Mouse (Mus musculus) hindbrain, embryonic 16.5 days (tissue): ENCODE measurements around the gene Atf3. TPM values are rescaled to one million over a fixed set of nuclear protein-coding genes. Genes with fewer than 3 reads are reported as not detected.
A peak's percentile ranks its signal among the peaks of the same experiment; 100 is the strongest.

Source experiments
- ATAC-seq: fragments of 200-750 bp; cut with Nextera tagmentation; 2 replicates; pipeline ENCODE4 v1.8.0; 2017; ENCODE audit warnings: moderate TSS enrichment, moderate library complexity
- H3K27ac ChIP-seq: fragments of 300-500 bp; sonication (generic); 2 replicates; pipeline ENCODE4 v1.5.1; 2014; ENCODE audit warnings: low read depth, mild to moderate bottlenecking, control low read depth, low read length, moderate library complexity
- H3K27me3 ChIP-seq: fragments of 300-500 bp; sonication (generic); replicated peaks from 2 replicates; pipeline ENCODE4 v1.6.1; 2014; ENCODE audit warnings: low read length; ENCODE audit not compliant: control insufficient read depth, insufficient read depth
- H3K36me3 ChIP-seq: fragments of 300-500 bp; sonication (generic); 2 replicates; pipeline ENCODE4 v1.6.1; 2014; ENCODE audit warnings: mild to moderate bottlenecking, low read length, moderate library complexity, mixed read lengths; ENCODE audit not compliant: control insufficient read depth, insufficient read depth
- H3K4me1 ChIP-seq: fragments of 300-500 bp; sonication (generic); 2 replicates; pipeline ENCODE4 v1.6.1; 2014; ENCODE audit warnings: low read depth, low read length; ENCODE audit not compliant: control insufficient read depth, insufficient read depth
- H3K4me2 ChIP-seq: fragments of 300-500 bp; sonication (generic); 2 replicates; pipeline ENCODE4 v1.6.1; 2014; ENCODE audit warnings: mild to moderate bottlenecking, low read length, control low read depth, moderate library complexity
- H3K4me3 ChIP-seq: fragments of 300-500 bp; sonication (generic); 2 replicates; pipeline ENCODE4 v1.5.1; 2014; ENCODE audit warnings: mild to moderate bottlenecking, low read length, control low read depth, moderate library complexity
- H3K9ac ChIP-seq: fragments of 300-500 bp; sonication (generic); 2 replicates; pipeline ENCODE4 v1.6.1; 2014; ENCODE audit warnings: low read depth, mild to moderate bottlenecking, control low read depth, low read length, moderate library complexity
- H3K9me3 ChIP-seq: fragments of 300-500 bp; sonication (generic); 2 replicates; pipeline ENCODE4 v1.6.1; 2014; ENCODE audit warnings: mild to moderate bottlenecking, low read length, moderate library complexity; ENCODE audit not compliant: control insufficient read depth
- WGBS: fragments of 180-500 bp; shearing (Covaris S2); extraction: QIAGEN DNeasy Blood & Tissue Kit; methylation state at CpG from one replicate; pipeline ENCODE4 v1.1.7; 2014; 5-methylcytosine and 5-hydroxymethylcytosine counted together
- polyA plus RNA-seq: library from polyadenylated mRNA; unstranded; fragments of >200 nt; fragmentation: Nextera tagmentation; extraction: Ambion mirVana; gene quantifications from 2 replicates; pipeline ENCODE4 v1.2.1, GENCODE M21; 2015

Atf3 gene
- polyA plus RNA-seq, 1 experiment from 2014 or later: 1.7 TPM

DNA sequence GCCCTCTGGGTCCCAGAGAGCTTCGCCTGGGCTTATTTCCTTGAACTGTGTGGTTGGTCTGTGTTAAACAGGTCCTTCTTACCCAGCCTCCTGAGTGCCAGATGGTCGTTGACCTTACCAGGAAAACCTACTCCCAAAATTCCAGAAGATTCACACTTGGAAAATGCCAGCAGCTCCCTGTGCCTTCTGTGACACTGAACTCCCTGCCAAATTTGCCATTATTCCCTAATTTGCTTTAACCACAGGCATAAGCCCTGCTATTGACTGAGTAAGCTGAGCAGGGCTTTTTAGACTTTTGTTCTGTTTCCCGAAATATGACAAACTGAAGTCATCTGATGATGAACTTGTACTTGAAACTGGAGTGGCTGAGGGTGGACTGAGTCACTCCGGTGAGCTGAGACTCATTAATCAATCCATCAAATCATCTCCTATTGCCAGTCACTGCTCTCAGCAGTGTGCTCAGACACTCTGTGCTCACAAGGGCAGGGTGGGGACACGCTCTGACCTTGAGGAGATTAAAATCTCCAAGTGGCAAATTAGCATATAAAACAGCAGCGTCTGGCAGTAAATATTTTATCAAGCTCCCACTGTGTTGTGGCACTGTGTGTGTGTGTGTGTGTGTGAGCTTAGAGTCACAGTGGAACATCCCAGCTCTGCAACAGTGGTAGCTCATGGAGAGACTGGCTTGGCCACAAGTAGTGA, 28.0 kb downstream of the Atf3 start:
- WGBS: 43% methylated on average over 6 of the region's 6 CpGs

DNA sequence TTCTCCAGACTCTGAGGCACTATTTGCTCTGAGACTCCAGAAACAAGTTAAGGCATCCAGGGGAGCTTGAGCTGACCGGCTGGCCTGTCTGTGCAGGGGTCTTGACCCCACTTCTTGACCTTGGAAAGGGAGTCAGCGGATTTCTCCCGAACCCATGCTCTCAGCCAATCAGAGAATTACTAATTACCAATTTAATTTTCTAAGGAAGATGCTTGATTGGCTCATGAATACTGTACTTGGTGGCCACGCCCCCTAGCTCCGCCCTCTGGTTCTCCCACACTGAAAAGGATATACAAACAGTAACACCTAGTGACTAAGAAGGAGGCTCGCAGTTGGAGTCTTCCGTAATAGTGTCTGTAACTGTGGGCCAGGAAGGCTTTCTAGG, 31.5 kb downstream of the Atf3 start:
- no peak overlapping the region for H3K4me2 ChIP-seq
- peaks cover 39% of the 10 kb centered on the region for H3K27me3 ChIP-seq
- WGBS: 3% methylated on average over 7 of the region's 7 CpGs
- H3K27ac ChIP-seq: no peak overlapping the region
- H3K36me3 ChIP-seq: no peaks in the 10 kb centered on the region
- peaks cover 29% of the 10 kb centered on the region for H3K4me1 ChIP-seq
- no peak for ATAC-seq
- no peaks in the 10 kb centered on the region for H3K9me3 ChIP-seq
- no peak overlapping the region for H3K4me3 ChIP-seq
- no peak overlapping the region for H3K9ac ChIP-seq

More for the DNA sequence above, 28.0 kb downstream of the Atf3 start:
- H3K27ac ChIP-seq: no peak overlapping the region
- H3K4me3 ChIP-seq: no peak overlapping the region
- H3K9ac ChIP-seq: no peak overlapping the region
- no peaks in the 10 kb centered on the region for H3K36me3 ChIP-seq
- peaks cover 32% of the 10 kb centered on the region for H3K27me3 ChIP-seq
- no peak for ATAC-seq
- peaks cover 10% of the 10 kb centered on the region for H3K4me1 ChIP-seq
- H3K4me2 ChIP-seq: no peak overlapping the region
- no peaks in the 10 kb centered on the region for H3K9me3 ChIP-seq

DNA sequence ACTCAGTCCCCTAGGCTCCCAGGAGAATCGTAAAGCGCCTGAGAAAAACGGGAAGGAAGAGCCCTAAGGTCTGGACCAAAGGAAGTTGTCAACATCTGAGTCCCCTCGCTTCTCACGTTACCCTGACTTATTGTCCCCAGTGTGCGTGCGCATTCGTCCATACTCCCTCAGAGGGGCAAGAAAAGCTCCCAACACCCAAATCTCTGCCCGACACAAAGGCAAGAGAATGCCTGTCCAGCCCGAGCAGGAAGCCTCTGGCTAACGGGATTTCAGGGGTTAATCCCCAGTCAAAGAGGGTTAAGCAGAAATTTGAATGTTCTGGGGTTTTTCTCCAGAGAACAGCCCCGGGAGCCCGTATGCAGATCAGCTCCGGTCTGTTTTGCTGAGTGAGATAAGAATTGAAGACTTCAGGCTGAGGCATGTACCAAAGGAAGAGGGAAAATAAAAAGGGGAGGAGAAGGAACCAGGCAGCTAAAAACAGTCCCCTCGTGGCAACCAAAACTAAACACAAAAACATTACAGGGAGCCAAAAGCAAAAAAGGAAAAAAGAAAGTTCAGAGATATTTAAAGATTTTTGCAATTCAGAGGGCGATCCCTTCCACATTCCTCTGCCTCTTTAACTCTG, 32.0 kb downstream of the Atf3 start:
- Histone ChIP-seq H3K27me3 (peaks cover 44% of the 10 kb centered on the region), H3K36me3 (no peaks in the 10 kb centered on the region), H3K9ac (no peak overlapping the region; the same call in 1 of the 2 replicates), H3K27ac (no peak overlapping the region), H3K4me1 (peaks cover 29% of the 10 kb centered on the region), H3K4me3 (peak overlapping the region; percentile 55), H3K4me2 (peak overlapping the region; percentile 100), H3K9me3 (no peaks in the 10 kb centered on the region)
- ATAC-seq: no peak
- WGBS: under 1% methylated on average over 16 of the region's 16 CpGs

DNA sequence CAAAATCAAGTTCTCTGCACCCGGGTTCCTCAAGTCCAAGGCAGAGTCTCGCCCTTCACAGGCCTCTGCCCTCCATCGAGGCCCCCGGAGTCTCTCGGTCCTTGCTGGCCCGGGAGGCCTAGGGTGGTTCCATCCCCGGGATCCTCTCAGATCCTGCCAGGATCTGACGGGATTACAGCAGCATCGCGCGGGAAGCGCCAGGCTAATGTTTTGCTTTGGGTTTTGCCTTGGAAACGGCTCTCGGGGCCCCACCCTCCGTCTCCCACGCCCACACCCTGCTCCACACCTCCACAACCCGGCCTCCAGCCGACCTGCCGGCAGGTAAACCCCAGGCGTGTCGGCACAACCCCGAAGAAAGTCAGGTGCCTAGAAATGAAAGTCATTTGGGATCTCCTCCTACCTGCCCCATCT, 33.0 kb downstream of the Atf3 start:
- no peaks in the 10 kb centered on the region for H3K9me3 ChIP-seq
- H3K27ac ChIP-seq: no peak overlapping the region
- peak overlapping the region; percentile 55 for H3K4me3 ChIP-seq
- peak overlapping the region; percentile 100 for H3K4me2 ChIP-seq
- under 1% methylated on average over 22 of the region's 22 CpGs for WGBS
- no peak for ATAC-seq
- H3K36me3 ChIP-seq: no peaks in the 10 kb centered on the region
- H3K27me3 ChIP-seq: peaks cover 54% of the 10 kb centered on the region
- no peak overlapping the region for H3K9ac ChIP-seq
- peaks cover 29% of the 10 kb centered on the region for H3K4me1 ChIP-seq

DNA sequence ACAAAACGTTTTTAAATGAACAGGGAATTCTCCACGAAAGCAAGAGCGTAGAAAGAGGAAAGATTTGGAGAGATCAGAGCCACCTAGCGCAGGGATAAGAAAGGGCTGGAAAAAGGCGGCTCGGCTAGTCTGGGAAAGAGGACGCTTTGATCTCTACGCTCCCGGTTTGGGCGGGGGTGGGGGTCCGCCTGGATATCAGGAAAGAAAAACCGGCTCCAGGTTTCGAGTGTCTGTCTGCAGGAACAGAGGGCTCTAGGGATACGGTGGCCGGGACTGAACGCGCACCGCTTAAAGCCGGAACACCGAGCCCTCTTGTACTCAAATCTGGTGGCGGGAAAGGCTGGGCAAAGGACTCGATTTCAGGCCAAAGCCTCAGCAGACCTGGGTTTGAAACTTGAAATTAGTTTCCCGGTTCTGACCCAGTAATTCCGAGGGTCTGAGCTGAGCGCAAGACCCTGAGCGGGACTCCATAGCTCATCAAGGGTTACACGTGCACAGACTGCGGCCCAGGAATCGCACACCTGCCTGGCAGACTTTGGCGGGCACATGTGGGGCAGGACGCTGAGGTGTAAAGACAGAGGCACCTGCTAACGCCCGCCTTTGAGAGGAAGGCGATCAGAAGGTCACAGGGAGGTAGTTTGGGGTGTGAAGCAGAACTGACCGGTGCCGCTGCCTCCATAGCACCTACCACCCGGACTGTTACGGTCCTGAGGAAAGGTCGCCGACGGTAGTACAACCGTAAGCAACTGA, 33.6 kb downstream of the Atf3 start:
- H3K4me2 ChIP-seq: peak overlapping the region; percentile 100
- H3K4me1 ChIP-seq: peaks cover 29% of the 10 kb centered on the region
- H3K36me3 ChIP-seq: no peaks in the 10 kb centered on the region
- no peak overlapping the region for H3K27ac ChIP-seq
- WGBS: 2% methylated on average over 42 of the region's 42 CpGs
- ATAC-seq: peak; percentile 34; the same call in 1 of the 2 replicates
- H3K9ac ChIP-seq: peak overlapping the region; percentile 52
- H3K9me3 ChIP-seq: no peaks in the 10 kb centered on the region
- peak overlapping the region; percentile 55 for H3K4me3 ChIP-seq
- H3K27me3 ChIP-seq: peaks cover 54% of the 10 kb centered on the region

DNA sequence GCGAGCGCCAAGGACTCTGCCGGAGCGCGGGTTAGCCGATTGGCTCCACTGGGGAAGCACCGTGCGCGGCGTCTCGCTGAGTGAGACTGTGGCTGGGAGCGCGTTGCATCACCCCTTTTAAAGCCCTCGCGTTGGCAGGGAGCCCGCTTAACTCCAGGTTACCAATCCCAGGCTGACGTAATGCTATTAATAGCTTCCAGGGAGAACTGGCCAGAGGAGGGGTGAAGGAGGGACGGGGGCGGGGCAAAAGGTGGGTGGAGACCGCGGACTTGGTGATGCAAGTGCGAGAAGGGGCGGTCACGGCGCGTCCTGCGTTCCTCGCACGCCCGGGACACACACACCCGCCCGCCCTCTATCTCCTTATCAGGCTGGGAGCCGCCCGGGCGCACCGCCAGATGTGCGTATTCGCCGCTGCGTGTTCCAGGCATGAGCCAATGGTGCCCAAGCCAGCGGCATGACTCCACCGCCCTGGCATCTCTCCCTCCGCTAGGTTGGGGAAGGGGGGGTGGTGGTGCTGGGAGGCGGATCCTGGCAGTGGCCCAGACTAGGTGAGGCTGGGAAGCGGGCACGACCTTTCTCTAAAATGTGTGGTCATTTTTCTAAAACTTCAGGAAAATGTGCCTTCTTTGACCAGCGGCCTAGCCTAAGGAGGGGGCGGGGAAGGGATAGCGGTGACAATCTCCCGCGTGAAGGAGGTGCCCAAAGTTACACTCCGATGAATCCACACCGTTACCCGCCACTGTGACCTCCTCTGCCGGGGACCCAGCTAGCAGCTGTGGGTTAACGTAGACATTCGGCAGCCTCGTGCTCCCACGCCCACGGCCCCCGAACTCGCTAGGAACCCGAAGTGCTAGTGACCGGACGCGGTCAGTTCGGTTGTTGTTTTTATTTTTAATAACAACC, 34.4 kb downstream of the Atf3 start:
- Histone ChIP-seq H3K9me3 (no peaks in the 10 kb centered on the region), H3K27me3 (peaks cover 52% of the 10 kb centered on the region), H3K36me3 (no peaks in the 10 kb centered on the region), H3K9ac (peak overlapping the region; percentile 52), H3K4me3 (peak overlapping the region; percentile 55), H3K27ac (no peak overlapping the region), H3K4me1 (peaks cover 31% of the 10 kb centered on the region), H3K4me2 (peak overlapping the region; percentile 100)
- ATAC-seq: peak; percentile 83
- under 1% methylated on average over 66 of the region's 67 CpGs for WGBS

DNA sequence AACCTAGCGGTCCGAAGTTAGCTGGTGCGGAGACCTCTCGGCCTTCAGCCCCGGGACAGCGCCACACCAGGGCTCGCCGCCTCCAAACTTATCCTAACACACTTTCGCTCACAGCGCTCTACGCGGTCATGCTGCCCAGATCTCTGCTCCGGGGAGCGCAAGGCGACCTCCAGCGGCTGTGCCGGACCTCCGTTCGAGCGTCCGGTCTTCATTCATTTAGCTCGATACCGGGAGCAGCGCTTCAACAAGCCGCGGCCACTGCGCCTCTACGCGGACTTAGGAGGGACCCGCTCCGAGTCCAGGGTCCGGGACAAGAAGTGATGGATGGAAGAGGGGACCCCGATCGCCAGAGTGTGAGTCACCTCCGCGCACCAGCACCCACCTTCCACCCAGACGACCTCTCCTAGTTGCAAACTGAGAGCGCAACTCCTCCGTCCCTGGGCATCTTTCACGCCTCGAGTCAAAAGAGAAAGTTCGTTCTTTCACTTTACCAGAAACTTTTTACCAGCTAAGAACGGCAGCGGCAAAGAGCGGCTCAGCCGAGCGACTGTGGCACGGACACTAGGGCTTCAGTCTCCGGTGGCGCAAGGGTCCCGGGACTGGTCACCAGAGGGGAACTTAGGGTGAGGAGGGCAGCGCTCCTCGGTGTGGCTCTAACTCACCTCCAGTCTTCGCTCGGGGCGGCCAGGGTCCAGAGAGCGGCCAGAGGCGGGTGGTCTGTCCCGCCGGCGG, 35.2 kb downstream of the Atf3 start:
- no peak overlapping the region for H3K27ac ChIP-seq
- peak; percentile 30; the same call in 1 of the 2 replicates for ATAC-seq
- no peaks in the 10 kb centered on the region for H3K36me3 ChIP-seq
- H3K4me2 ChIP-seq: peak overlapping the region; percentile 100
- H3K4me1 ChIP-seq: peaks cover 31% of the 10 kb centered on the region
- H3K9ac ChIP-seq: peak overlapping the region; percentile 52
- WGBS: under 1% methylated on average over 61 of the region's 61 CpGs
- H3K27me3 ChIP-seq: peaks cover 51% of the 10 kb centered on the region
- no peaks in the 10 kb centered on the region for H3K9me3 ChIP-seq
- H3K4me3 ChIP-seq: peak overlapping the region; percentile 55
